Mouse (Mus musculus): ENCODE results near the gene Mybph. TPM values are rescaled to one million over a fixed set of nuclear protein-coding genes. Genes with fewer than 3 reads are reported as not detected.
A peak's percentile ranks its signal among the peaks of the same experiment; 100 is the strongest.

Mybph gene
- polyA plus RNA-seq, 1 experiment from 2014 or later = not detected

GRCm38 (mm10) chr1:134177976-134178375, 15.3 kb upstream of the Mybph start:
- Histone ChIP-seq H3K27me3 (replicated peaks; ENCODE audit: control insufficient read depth, insufficient read depth, low read length) (0 out of 2 replicates have a peak, but pooled peaks cover 3% of the 10 kb centered on the region), H3K4me2 (replicated peaks; ENCODE audit: low read depth) (no peak overlapping the region), H3K4me1 (replicated peaks; ENCODE audit: control insufficient read depth, insufficient read depth, low read length) (no peaks in the 10 kb centered on the region), H3K27ac (ENCODE audit: low read depth, low read length) (no peak overlapping the region), H3K36me3 (ENCODE audit: control insufficient read depth, insufficient read depth) (no peaks in the 10 kb centered on the region), H3K9me3 (ENCODE audit: control insufficient read depth) (no peaks in the 10 kb centered on the region), H3K9ac (ENCODE audit: low read depth, low read length) (no peak overlapping the region), H3K4me3 (ENCODE audit: low read depth, low read length) (no peak overlapping the region)
- 77% methylated on average over 5 of the region's 5 CpGs for WGBS
- no peak for ATAC-seq
- no peak for TF ChIP-seq CTCF (IDR thresholded peaks at IDR 0.05; ENCODE audit: low read depth)

DNA sequence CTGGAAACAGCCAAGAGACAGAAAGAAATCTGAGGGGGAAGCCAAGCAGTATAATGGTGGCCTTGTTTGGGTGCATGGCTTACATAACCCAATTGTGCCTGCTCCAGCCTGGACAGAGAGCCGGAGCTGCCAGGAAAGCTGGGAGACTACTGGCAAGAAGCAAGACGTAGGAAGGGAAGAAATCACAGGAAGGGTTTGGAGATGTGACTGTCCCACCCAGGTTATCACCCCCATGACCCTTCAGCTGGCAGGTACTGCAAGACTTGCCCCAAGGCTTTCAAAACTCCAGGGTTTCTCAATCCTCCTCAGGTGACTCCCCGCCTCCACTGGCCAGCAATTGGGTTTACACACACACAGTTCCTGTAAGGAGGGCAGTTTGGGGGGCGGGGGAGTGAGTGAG, 11.2 kb upstream of the Mybph start, which contains the start of gene Chil1:
Gene Chil1 (plus strand): TSS at position 152 of the 400 bp plus-strand sequence.
- no peak for TF ChIP-seq CTCF (IDR thresholded peaks at IDR 0.05; ENCODE audit: low read depth)
- no peaks in the 10 kb centered on the region for H3K36me3 ChIP-seq (ENCODE audit: control insufficient read depth, insufficient read depth)
- no peaks in the 10 kb centered on the region for H3K4me1 ChIP-seq (replicated peaks; ENCODE audit: control insufficient read depth, insufficient read depth, low read length)
- ATAC-seq = no peak
- no peak within 1 kb of the TSS for H3K9ac ChIP-seq (ENCODE audit: low read depth, low read length)
- H3K9me3 ChIP-seq (ENCODE audit: control insufficient read depth) = no peaks in the 10 kb centered on the region
- 54% methylated on average over 4 of the region's 4 CpGs for WGBS
- H3K27ac ChIP-seq (ENCODE audit: low read depth, low read length) = no peak within 1 kb of the TSS
- H3K4me2 ChIP-seq (replicated peaks; ENCODE audit: low read depth) = no peak within 1 kb of the TSS
- H3K27me3 ChIP-seq (replicated peaks; ENCODE audit: control insufficient read depth, insufficient read depth, low read length) = 0 out of 2 replicates have a peak, but pooled peaks cover 3% of the 10 kb centered on the region
- no peak within 1 kb of the TSS for H3K4me3 ChIP-seq (ENCODE audit: low read depth, low read length)

GRCm38 (mm10) chr1:134184089-134184488, 9.2 kb upstream of the Mybph start:
- TF ChIP-seq CTCF (IDR thresholded peaks at IDR 0.05; ENCODE audit: low read depth) = no peak
- Histone ChIP-seq H3K4me3 (ENCODE audit: low read depth, low read length) (no peak overlapping the region), H3K4me2 (replicated peaks; ENCODE audit: low read depth) (no peak overlapping the region), H3K9me3 (ENCODE audit: control insufficient read depth) (no peaks in the 10 kb centered on the region), H3K27ac (ENCODE audit: low read depth, low read length) (no peak overlapping the region), H3K36me3 (ENCODE audit: control insufficient read depth, insufficient read depth) (no peaks in the 10 kb centered on the region), H3K4me1 (replicated peaks; ENCODE audit: control insufficient read depth, insufficient read depth, low read length) (no peaks in the 10 kb centered on the region), H3K9ac (ENCODE audit: low read depth, low read length) (no peak overlapping the region), H3K27me3 (replicated peaks; ENCODE audit: control insufficient read depth, insufficient read depth, low read length) (0 out of 2 replicates have a peak, but pooled peaks cover 3% of the 10 kb centered on the region)
- 94% methylated on average over 4 of the region's 4 CpGs for WGBS
- ATAC-seq = no peak

DNA sequence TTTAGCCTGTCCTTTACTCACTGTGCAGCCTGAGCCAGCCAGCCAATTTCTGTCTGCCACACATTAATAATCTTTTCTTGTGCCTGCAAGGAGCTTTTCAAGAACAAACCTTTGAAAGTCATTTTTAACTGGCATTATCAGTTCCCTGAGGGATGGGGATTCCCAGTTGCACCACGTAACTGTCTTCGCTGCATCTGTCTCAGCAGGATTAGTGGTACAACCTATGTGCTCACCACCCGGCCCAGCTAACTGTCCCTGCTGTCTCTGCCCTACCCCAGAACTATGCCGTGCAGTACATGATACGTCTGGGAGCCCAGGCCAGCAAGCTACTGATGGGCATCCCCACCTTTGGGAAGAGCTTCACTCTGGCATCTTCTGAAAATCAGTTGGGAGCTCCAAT, 5.0 kb upstream of the Mybph start:
- H3K27ac ChIP-seq (ENCODE audit: low read depth, low read length) = no peak overlapping the region
- no peak for ATAC-seq
- no peaks in the 10 kb centered on the region for H3K36me3 ChIP-seq (ENCODE audit: control insufficient read depth, insufficient read depth)
- no peak overlapping the region for H3K4me3 ChIP-seq (ENCODE audit: low read depth, low read length)
- no peak overlapping the region for H3K9ac ChIP-seq (ENCODE audit: low read depth, low read length)
- no peak overlapping the region for H3K4me2 ChIP-seq (replicated peaks; ENCODE audit: low read depth)
- no peaks in the 10 kb centered on the region for H3K9me3 ChIP-seq (ENCODE audit: control insufficient read depth)
- TF ChIP-seq CTCF (IDR thresholded peaks at IDR 0.05; ENCODE audit: low read depth) = no peak
- H3K27me3 ChIP-seq (replicated peaks; ENCODE audit: control insufficient read depth, insufficient read depth, low read length) = no peaks in the 10 kb centered on the region
- 94% methylated on average over 5 of the region's 5 CpGs for WGBS
- H3K4me1 ChIP-seq (replicated peaks; ENCODE audit: control insufficient read depth, insufficient read depth, low read length) = no peaks in the 10 kb centered on the region

DNA sequence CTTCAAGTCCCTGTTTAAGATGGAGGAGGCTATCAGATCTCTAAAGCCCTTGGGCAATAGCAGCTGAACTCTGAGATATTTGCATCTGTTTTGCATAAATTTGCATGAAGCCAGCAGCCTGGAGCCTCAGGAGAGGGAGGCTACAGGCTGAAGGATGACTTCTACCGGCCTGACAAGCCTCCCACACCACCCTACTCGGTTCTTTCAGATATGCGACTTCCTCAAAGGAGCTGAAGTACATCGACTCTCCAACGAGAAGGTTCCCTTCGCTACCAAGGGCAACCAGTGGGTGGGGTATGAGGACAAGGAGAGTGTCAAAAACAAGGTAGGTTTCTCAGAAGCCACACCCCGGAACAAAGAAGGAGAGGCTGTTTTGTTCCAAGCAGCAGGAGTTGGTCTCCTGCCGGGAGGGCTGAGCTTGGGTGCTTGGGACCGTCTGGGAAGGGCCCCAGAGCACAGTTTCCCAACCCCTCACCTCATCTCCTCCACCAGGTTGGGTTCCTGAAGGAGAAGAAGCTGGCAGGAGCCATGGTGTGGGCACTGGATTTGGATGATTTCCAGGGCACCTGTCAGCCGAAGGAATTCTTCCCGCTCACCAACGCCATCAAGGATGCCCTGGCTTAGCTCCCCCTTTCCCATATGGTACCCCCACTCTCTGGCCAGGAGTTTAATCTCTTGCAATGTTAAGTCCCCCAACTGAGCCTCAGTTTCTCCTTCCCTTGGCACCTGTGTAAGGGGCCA, 4.1 kb upstream of the Mybph start:
- Histone ChIP-seq H3K36me3 (ENCODE audit: control insufficient read depth, insufficient read depth) (no peaks in the 10 kb centered on the region), H3K4me3 (ENCODE audit: low read depth, low read length) (no peak overlapping the region), H3K27ac (ENCODE audit: low read depth, low read length) (no peak overlapping the region), H3K27me3 (replicated peaks; ENCODE audit: control insufficient read depth, insufficient read depth, low read length) (no peaks in the 10 kb centered on the region), H3K9me3 (ENCODE audit: control insufficient read depth) (no peaks in the 10 kb centered on the region), H3K4me1 (replicated peaks; ENCODE audit: control insufficient read depth, insufficient read depth, low read length) (no peaks in the 10 kb centered on the region), H3K9ac (ENCODE audit: low read depth, low read length) (no peak overlapping the region), H3K4me2 (replicated peaks; ENCODE audit: low read depth) (0 out of 2 replicates have a peak overlapping the region, but pooled peaks have one; percentile 3)
- ATAC-seq = peak; percentile 32
- peak; percentile 61 for TF ChIP-seq CTCF (IDR thresholded peaks at IDR 0.05; ENCODE audit: low read depth)
- 20% methylated on average over 12 of the region's 12 CpGs for WGBS

DNA sequence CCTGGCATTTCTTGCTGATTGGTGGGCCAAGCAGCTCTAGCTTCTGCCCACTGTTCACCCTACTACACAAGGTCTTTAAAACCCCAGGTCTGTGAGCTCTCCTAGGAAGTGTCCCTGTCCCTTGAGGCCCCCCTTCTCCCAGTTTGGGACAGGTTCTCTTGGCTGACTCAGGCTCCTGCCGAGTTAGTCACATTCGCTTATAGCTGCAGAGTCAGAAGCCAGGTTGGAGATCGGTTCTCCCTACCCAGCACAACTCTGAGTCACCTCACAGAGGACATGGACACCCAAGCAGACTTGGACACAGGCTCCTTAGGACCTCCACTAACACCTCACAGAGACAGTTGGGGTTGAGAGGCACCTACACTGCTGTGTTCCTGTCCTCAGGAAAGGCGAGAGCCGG, 2.1 kb upstream of the Mybph start:
- Histone ChIP-seq H3K4me1 (replicated peaks; ENCODE audit: control insufficient read depth, insufficient read depth, low read length) (peaks cover 6% of the 10 kb centered on the region; the same call in 1 of the 2 replicates), H3K36me3 (ENCODE audit: control insufficient read depth, insufficient read depth) (no peaks in the 10 kb centered on the region), H3K9ac (ENCODE audit: low read depth, low read length) (no peak overlapping the region), H3K27ac (ENCODE audit: low read depth, low read length) (no peak overlapping the region), H3K4me2 (replicated peaks; ENCODE audit: low read depth) (no peak overlapping the region), H3K4me3 (ENCODE audit: low read depth, low read length) (no peak overlapping the region), H3K27me3 (replicated peaks; ENCODE audit: control insufficient read depth, insufficient read depth, low read length) (no peaks in the 10 kb centered on the region), H3K9me3 (ENCODE audit: control insufficient read depth) (no peaks in the 10 kb centered on the region)
- TF ChIP-seq CTCF (IDR thresholded peaks at IDR 0.05; ENCODE audit: low read depth) = no peak
- WGBS = 93% methylated on average over 5 of the region's 5 CpGs
- no peak for ATAC-seq

Data from intestine, postnatal 0 days (tissue).